Mouse (Mus musculus): ENCODE measurements around the gene Mycbp. TPM values are rescaled to one million over a fixed set of nuclear protein-coding genes. Genes with fewer than 3 reads are reported as not detected.
A peak's percentile ranks its signal among the peaks of the same experiment; 100 is the strongest.

Mycbp gene
- polyA plus RNA-seq, 1 experiment, result 30.1 TPM

- Histone ChIP-seq H3K4me3 (ENCODE audit: insufficient read depth, low read depth, low read length) (no peak overlapping the region), H3K4me1 (ENCODE audit: control insufficient read depth, insufficient read depth, low read length) (no peaks in the 10 kb centered on the region), H3K36me3 (ENCODE audit: control insufficient read depth, insufficient read depth, low read length) (no peaks in the 10 kb centered on the region), H3K27me3 (replicated peaks; ENCODE audit: control insufficient read depth, insufficient read depth, low read length) (no peaks in the 10 kb centered on the region), H3K27ac (ENCODE audit: insufficient read depth, low read depth, low read length) (no peak overlapping the region)
- TF ChIP-seq POLR2A (IDR thresholded peaks at IDR 0.05; ENCODE audit: low read depth, low read length) (no peak), CTCF (conservative IDR thresholded peaks at IDR 0.05; ENCODE audit: insufficient read depth, insufficient read length, low read depth, low read length) (peak; percentile 70)
- DNase-seq, result peak; percentile 75
- WGBS, result 3% methylated on average over 31 of the region's 31 CpGs
Observed at GRCm38 (mm10) chr4:123956703-123957491, 52.3 kb downstream of the Mycbp start.

- H3K27me3 ChIP-seq (replicated peaks; ENCODE audit: control insufficient read depth, insufficient read depth, low read length), result no peaks in the 10 kb centered on the region
- no peaks in the 10 kb centered on the region for H3K4me1 ChIP-seq (ENCODE audit: control insufficient read depth, insufficient read depth, low read length)
- TF ChIP-seq CTCF (conservative IDR thresholded peaks at IDR 0.05; ENCODE audit: insufficient read depth, insufficient read length, low read depth, low read length) (no peak), POLR2A (IDR thresholded peaks at IDR 0.05; ENCODE audit: low read depth, low read length) (no peak)
- DNase-seq, result no peak
- no peak overlapping the region for H3K4me3 ChIP-seq (ENCODE audit: insufficient read depth, low read depth, low read length)
- H3K27ac ChIP-seq (ENCODE audit: insufficient read depth, low read depth, low read length), result no peak overlapping the region
- WGBS, result 62% methylated on average over 4 of the region's 4 CpGs
- no peaks in the 10 kb centered on the region for H3K36me3 ChIP-seq (ENCODE audit: control insufficient read depth, insufficient read depth, low read length)
Observed at GRCm38 (mm10) chr4:123957492-123957808, 52.8 kb downstream of the Mycbp start.

- Histone ChIP-seq H3K36me3 (ENCODE audit: control insufficient read depth, insufficient read depth, low read length) (no peaks in the 10 kb centered on the region), H3K27ac (ENCODE audit: insufficient read depth, low read depth, low read length) (no peak overlapping the region), H3K4me1 (ENCODE audit: control insufficient read depth, insufficient read depth, low read length) (no peaks in the 10 kb centered on the region), H3K27me3 (replicated peaks; ENCODE audit: control insufficient read depth, insufficient read depth, low read length) (no peaks in the 10 kb centered on the region), H3K4me3 (ENCODE audit: insufficient read depth, low read depth, low read length) (no peak overlapping the region)
- TF ChIP-seq POLR2A (IDR thresholded peaks at IDR 0.05; ENCODE audit: low read depth, low read length), result no peak
- TF ChIP-seq CTCF (conservative IDR thresholded peaks at IDR 0.05; ENCODE audit: insufficient read depth, insufficient read length, low read depth, low read length), result no peak
- DNase-seq, result no peak
- WGBS, result 55% methylated on average over 4 of the region's 4 CpGs
Observed at GRCm38 (mm10) chr4:123957891-123958290, 53.3 kb downstream of the Mycbp start.

GRCm38 (mm10) chr4:123960955-123961354, 56.3 kb downstream of the Mycbp start:
- H3K27ac ChIP-seq (ENCODE audit: insufficient read depth, low read depth, low read length), result no peak overlapping the region
- TF ChIP-seq CTCF (conservative IDR thresholded peaks at IDR 0.05; ENCODE audit: insufficient read depth, insufficient read length, low read depth, low read length) (no peak), POLR2A (IDR thresholded peaks at IDR 0.05; ENCODE audit: low read depth, low read length) (no peak)
- DNase-seq, result no peak
- no peak overlapping the region for H3K4me3 ChIP-seq (ENCODE audit: insufficient read depth, low read depth, low read length)
- no peaks in the 10 kb centered on the region for H3K27me3 ChIP-seq (replicated peaks; ENCODE audit: control insufficient read depth, insufficient read depth, low read length)
- H3K4me1 ChIP-seq (ENCODE audit: control insufficient read depth, insufficient read depth, low read length), result no peaks in the 10 kb centered on the region
- H3K36me3 ChIP-seq (ENCODE audit: control insufficient read depth, insufficient read depth, low read length), result no peaks in the 10 kb centered on the region
- WGBS, result 52% methylated on average over 4 of the region's 4 CpGs

Other genes with a start within 250 kb of the Mycbp start
- 58.4 and 62.9 TPM in 2 replicates for gene Macf1, start 220.5 kb upstream of the Mycbp start, polyA plus RNA-seq (2012; rRNA removed)
- gene Ndufs5, start 186.6 kb upstream of the Mycbp start, polyA plus RNA-seq (2012; rRNA removed), result 99.5 and 147 TPM in 2 replicates
- gene Akirin1, start 154.5 kb upstream of the Mycbp start, polyA plus RNA-seq (2012; rRNA removed), result 15.8 and 16.5 TPM in 2 replicates
- 1.5 TPM in 2 replicates for gene Rhbdl2, start 117.0 kb upstream of the Mycbp start, polyA plus RNA-seq (2012; rRNA removed)
- gene 4933427I04Rik, start 45.2 kb upstream of the Mycbp start, polyA plus RNA-seq (2012; rRNA removed), result 0.04 TPM in 1 of 2 replicates, not detected in the other
- gene Rragc, start 12.6 kb downstream of the Mycbp start, polyA plus RNA-seq (2012; rRNA removed), result 53.0 and 63.8 TPM in 2 replicates
- gene 4930535I16Rik, start 13.2 kb downstream of the Mycbp start, polyA plus RNA-seq (2012; rRNA removed), result not detected in 2 replicates